Mouse (Mus musculus) neural tube, embryonic 12.5 days (tissue): ENCODE measurements at regions not wholly inside any gene's neighbourhood (a gene's known extent, or its start where the extent isn't known, plus 50 kb on each side); places are given as distances from the start of the nearest gene placed in this dataset.

Experiments
- ATAC-seq: fragments of 200-750 bp; cut with Nextera tagmentation; 2 replicates; pipeline ENCODE4 v1.8.0; 2017; ENCODE audit warnings: low read depth, mild to moderate bottlenecking, moderate TSS enrichment, moderate library complexity; ENCODE audit not compliant: low FRiP score
- H3K27ac ChIP-seq: fragments of 300-500 bp; sonication (generic); 2 replicates; pipeline ENCODE4 v1.5.1; 2016
- H3K27me3 ChIP-seq: fragments of 300-500 bp; sonication (generic); replicated peaks from 2 replicates; pipeline ENCODE4 v1.6.1; 2016; ENCODE audit warnings: mild to moderate bottlenecking
- H3K36me3 ChIP-seq: fragments of 300-500 bp; sonication (generic); 2 replicates; pipeline ENCODE4 v1.6.1; 2016; ENCODE audit warnings: mild to moderate bottlenecking
- H3K4me1 ChIP-seq: fragments of 300-500 bp; sonication (generic); 2 replicates; pipeline ENCODE4 v1.6.1; 2016
- H3K4me2 ChIP-seq: fragments of 300-500 bp; sonication (generic); replicated peaks from 2 replicates; pipeline ENCODE4 v1.6.1; 2016; ENCODE audit warnings: mild to moderate bottlenecking
- H3K4me3 ChIP-seq: fragments of 300-500 bp; sonication (generic); 2 replicates; pipeline ENCODE4 v1.5.1; 2016
- H3K9ac ChIP-seq: fragments of 300-500 bp; sonication (generic); 2 replicates; pipeline ENCODE4 v1.6.1; 2016; ENCODE audit warnings: mild to moderate bottlenecking
- H3K9me3 ChIP-seq: fragments of 300-500 bp; sonication (generic); 2 replicates; pipeline ENCODE4 v1.6.1; 2016; ENCODE audit warnings: mild to moderate bottlenecking
- WGBS: fragments of 180-500 bp; shearing (Covaris S2); methylation state at CpG from one replicate; pipeline ENCODE4 v1.1.7; 2016; 5-methylcytosine and 5-hydroxymethylcytosine counted together

- Histone ChIP-seq H3K9ac (no peak overlapping the region), H3K9me3 (no peaks in the 10 kb centered on the region), H3K4me2 (no peak overlapping the region), H3K27ac (no peak overlapping the region), H3K27me3 (no peaks in the 10 kb centered on the region), H3K36me3 (no peaks in the 10 kb centered on the region), H3K4me3 (no peak overlapping the region), H3K4me1 (no peaks in the 10 kb centered on the region)
- no peak for ATAC-seq
- WGBS, result 72% methylated on average over 5 of the region's 5 CpGs
Observed at GRCm38 (mm10) chr12:54299506-54299905, 95.8 kb upstream of the Egln3 start.

GRCm38 (mm10) chr12:54293248-54293647, 89.6 kb upstream of the Egln3 start:
- no peaks in the 10 kb centered on the region for H3K9me3 ChIP-seq
- no peak overlapping the region for H3K9ac ChIP-seq
- no peaks in the 10 kb centered on the region for H3K27me3 ChIP-seq
- H3K4me1 ChIP-seq, result peaks cover 10% of the 10 kb centered on the region; the same call in 1 of the 2 replicates
- ATAC-seq, result no peak
- no peak overlapping the region for H3K27ac ChIP-seq
- WGBS, result 76% methylated on average over 2 of the region's 2 CpGs
- H3K4me3 ChIP-seq, result no peak overlapping the region
- no peak overlapping the region for H3K4me2 ChIP-seq
- H3K36me3 ChIP-seq, result no peaks in the 10 kb centered on the region

GRCm38 (mm10) chr12:54290311-54290710, 86.7 kb upstream of the Egln3 start:
- H3K9me3 ChIP-seq, result no peaks in the 10 kb centered on the region
- 90% methylated on average over 2 of the region's 2 CpGs for WGBS
- no peaks in the 10 kb centered on the region for H3K27me3 ChIP-seq
- H3K4me1 ChIP-seq, result peaks cover 26% of the 10 kb centered on the region
- no peak overlapping the region for H3K4me3 ChIP-seq
- H3K9ac ChIP-seq, result no peak overlapping the region
- no peak overlapping the region for H3K27ac ChIP-seq
- no peaks in the 10 kb centered on the region for H3K36me3 ChIP-seq
- ATAC-seq, result no peak
- H3K4me2 ChIP-seq, result no peak overlapping the region

GRCm38 (mm10) chr12:54288747-54289146, 85.1 kb upstream of the Egln3 start:
- peaks cover 26% of the 10 kb centered on the region for H3K4me1 ChIP-seq
- no peaks in the 10 kb centered on the region for H3K9me3 ChIP-seq
- no peak overlapping the region for H3K4me2 ChIP-seq
- no peak overlapping the region for H3K4me3 ChIP-seq
- H3K27ac ChIP-seq, result no peak overlapping the region
- WGBS, result 64% methylated on average over 4 of the region's 4 CpGs
- H3K27me3 ChIP-seq, result no peaks in the 10 kb centered on the region
- H3K9ac ChIP-seq, result no peak overlapping the region
- ATAC-seq, result no peak
- H3K36me3 ChIP-seq, result no peaks in the 10 kb centered on the region

GRCm38 (mm10) chr12:54288041-54288502, 84.4 kb upstream of the Egln3 start:
- Histone ChIP-seq H3K27ac (no peak overlapping the region; the same call in 1 of the 2 replicates), H3K4me3 (no peak overlapping the region), H3K36me3 (no peaks in the 10 kb centered on the region), H3K9ac (no peak overlapping the region), H3K4me1 (peaks cover 26% of the 10 kb centered on the region), H3K4me2 (no peak overlapping the region), H3K9me3 (no peaks in the 10 kb centered on the region), H3K27me3 (no peaks in the 10 kb centered on the region)
- 24% methylated on average over 6 of the region's 6 CpGs for WGBS
- peak; percentile 49; the same call in 1 of the 2 replicates for ATAC-seq

GRCm38 (mm10) chr12:54286911-54287819, 83.5 kb upstream of the Egln3 start:
- 49% methylated on average over 16 of the region's 16 CpGs for WGBS
- H3K27me3 ChIP-seq, result no peaks in the 10 kb centered on the region

GRCm38 (mm10) chr12:54283646-54284045, 80.0 kb upstream of the Egln3 start:
- no peak overlapping the region for H3K9ac ChIP-seq
- H3K9me3 ChIP-seq, result no peaks in the 10 kb centered on the region
- no peak overlapping the region for H3K27ac ChIP-seq
- no peaks in the 10 kb centered on the region for H3K36me3 ChIP-seq
- 20% methylated on average over 4 of the region's 4 CpGs for WGBS
- no peaks in the 10 kb centered on the region for H3K27me3 ChIP-seq
- no peak overlapping the region for H3K4me3 ChIP-seq
- no peak overlapping the region for H3K4me2 ChIP-seq
- no peak for ATAC-seq
- peaks cover 20% of the 10 kb centered on the region for H3K4me1 ChIP-seq

More at GRCm38 (mm10) chr12:54286911-54287819, 83.5 kb upstream of the Egln3 start:
- Histone ChIP-seq H3K27ac (peak overlapping the region; percentile 11; the same call in 1 of the 2 replicates), H3K4me3 (no peak overlapping the region), H3K9me3 (no peaks in the 10 kb centered on the region), H3K9ac (no peak overlapping the region), H3K36me3 (no peaks in the 10 kb centered on the region), H3K4me2 (no peak overlapping the region), H3K4me1 (peaks cover 26% of the 10 kb centered on the region)
- ATAC-seq, result peak; percentile 69

- Histone ChIP-seq H3K4me2 (no peak overlapping the region), H3K36me3 (no peaks in the 10 kb centered on the region), H3K27ac (no peak overlapping the region), H3K27me3 (no peaks in the 10 kb centered on the region), H3K9ac (no peak overlapping the region), H3K9me3 (no peaks in the 10 kb centered on the region), H3K4me3 (no peak overlapping the region), H3K4me1 (peaks cover 15% of the 10 kb centered on the region)
- 87% methylated on average over 1 of the region's 1 CpGs for WGBS
- ATAC-seq, result no peak
Observed at GRCm38 (mm10) chr12:54283011-54283410, 79.4 kb upstream of the Egln3 start.

- H3K4me3 ChIP-seq, result no peak overlapping the region
- 72% methylated on average over 4 of the region's 4 CpGs for WGBS
- ATAC-seq, result no peak
- no peak overlapping the region for H3K9ac ChIP-seq
- H3K4me1 ChIP-seq, result peaks cover 9% of the 10 kb centered on the region
- no peaks in the 10 kb centered on the region for H3K9me3 ChIP-seq
- no peak overlapping the region for H3K4me2 ChIP-seq
- H3K36me3 ChIP-seq, result no peaks in the 10 kb centered on the region
- no peak overlapping the region for H3K27ac ChIP-seq
- H3K27me3 ChIP-seq, result no peaks in the 10 kb centered on the region
Observed at GRCm38 (mm10) chr12:54282281-54282921, 78.7 kb upstream of the Egln3 start.

- H3K4me1 ChIP-seq, result no peaks in the 10 kb centered on the region
Observed at GRCm38 (mm10) chr12:54280457-54280856, 76.8 kb upstream of the Egln3 start.

GRCm38 (mm10) chr12:54280001-54280400, 76.3 kb upstream of the Egln3 start:
- H3K9ac ChIP-seq, result no peak overlapping the region
- H3K27ac ChIP-seq, result no peak overlapping the region
- no peak overlapping the region for H3K4me3 ChIP-seq
- ATAC-seq, result no peak
- no peaks in the 10 kb centered on the region for H3K4me1 ChIP-seq
- no peaks in the 10 kb centered on the region for H3K27me3 ChIP-seq
- no peaks in the 10 kb centered on the region for H3K9me3 ChIP-seq
- 84% methylated on average over 3 of the region's 3 CpGs for WGBS
- no peak overlapping the region for H3K4me2 ChIP-seq
- no peaks in the 10 kb centered on the region for H3K36me3 ChIP-seq

More at GRCm38 (mm10) chr12:54280457-54280856, 76.8 kb upstream of the Egln3 start:
- 90% methylated on average over 4 of the region's 4 CpGs for WGBS
- Histone ChIP-seq H3K27ac (no peak overlapping the region), H3K4me3 (no peak overlapping the region), H3K9ac (no peak overlapping the region), H3K4me2 (no peak overlapping the region), H3K9me3 (no peaks in the 10 kb centered on the region), H3K27me3 (no peaks in the 10 kb centered on the region), H3K36me3 (no peaks in the 10 kb centered on the region)
- no peak for ATAC-seq

- no peak overlapping the region for H3K4me3 ChIP-seq
- no peaks in the 10 kb centered on the region for H3K36me3 ChIP-seq
- no peak overlapping the region for H3K27ac ChIP-seq
- H3K9ac ChIP-seq, result no peak overlapping the region
- WGBS, result 84% methylated on average over 7 of the region's 7 CpGs
- no peak for ATAC-seq
- no peaks in the 10 kb centered on the region for H3K9me3 ChIP-seq
- H3K4me2 ChIP-seq, result no peak overlapping the region
- H3K4me1 ChIP-seq, result no peaks in the 10 kb centered on the region
- no peaks in the 10 kb centered on the region for H3K27me3 ChIP-seq
Observed at GRCm38 (mm10) chr12:54276978-54277537, 73.4 kb upstream of the Egln3 start.
